Mouse (Mus musculus) olfactory bulb, adult 2 months (tissue): ENCODE measurements around the gene Serpinf2.

Experiments
- CTCF ChIP-seq: fragments of 200-500 bp; IDR thresholded peaks from 2 replicates; pipeline ENCODE4 v1.5.1; 2012; ENCODE audit warnings: low read depth, mild to moderate bottlenecking, low read length, moderate library complexity; ENCODE audit not compliant: insufficient read depth
- POLR2A ChIP-seq: fragments of 200-500 bp; IDR thresholded peaks from 2 replicates; pipeline ENCODE4 v1.6.1; 2012; ENCODE audit warnings: mild to moderate bottlenecking, low read depth, low read length, moderate library complexity; ENCODE audit not compliant: insufficient read depth

GRCm38 (mm10) chr11:75458169-75458568 lies 18.8 kb upstream of the Serpinf2 start:
- TF ChIP-seq CTCF = no peak
- TF ChIP-seq POLR2A = no peak
